14 mouse cellular contexts compared by ENCODE assay signal in genomic region chr8:90276722-90277121, GRCm38 (mm10).
A peak's percentile ranks its signal among the peaks of the same experiment; 100 is the strongest.
DNase-seq lines count a peak whose midpoint lies in the region; ATAC-seq and TF ChIP-seq lines count a peak whose summit lies in the region.
"Had no signal": no experiment of that assay in that cellular context is flagged by ENCODE, and none has a peak within 500 bp of the region (broad histone marks: within the 10 kb centered on the region; RNA-seq: fewer than 3 reads in every experiment).

No protein-coding gene starts in this region.

- H3K36me3 ChIP-seq in intestine, embryonic 14.5 days (ENCODE audit: control insufficient read depth, insufficient read depth, low read length): no peaks in the 10 kb centered on the region
- H3K36me3 ChIP-seq in intestine, embryonic 15.5 days: no peaks in the 10 kb centered on the region
- no peaks in the 10 kb centered on the region for H3K36me3 ChIP-seq in forebrain, embryonic 16.5 days (ENCODE audit: control insufficient read depth, insufficient read depth)
- no peaks in the 10 kb centered on the region for H3K36me3 ChIP-seq in neural tube, embryonic 13.5 days
- H3K36me3 ChIP-seq: liver, embryonic 13.5 days had no signal

- no peaks in the 10 kb centered on the region for H3K9me3 ChIP-seq in intestine, embryonic 14.5 days (ENCODE audit: control insufficient read depth, low read length)
- H3K9me3 ChIP-seq in intestine, embryonic 15.5 days: no peaks in the 10 kb centered on the region
- no peaks in the 10 kb centered on the region for H3K9me3 ChIP-seq in forebrain, embryonic 16.5 days (ENCODE audit: control insufficient read depth, low read length)
- no peaks in the 10 kb centered on the region for H3K9me3 ChIP-seq in neural tube, embryonic 13.5 days
- H3K9me3 ChIP-seq: liver, embryonic 13.5 days had no signal

- TF ChIP-seq POLR2A in brain, embryonic 14.5 days (IDR thresholded peaks at IDR 0.05; ENCODE audit: borderline replicate concordance, extremely low read depth, insufficient read depth, insufficient read length, poor library complexity, severe bottlenecking): no peak
- TF ChIP-seq POLR2A in lung, adult 2 months (IDR thresholded peaks at IDR 0.05; ENCODE audit: borderline replicate concordance, extremely low read depth, low read depth, low read length): no peak

- H3K27ac ChIP-seq in intestine, embryonic 14.5 days (ENCODE audit: low read depth): no peak overlapping the region
- no peak overlapping the region for H3K27ac ChIP-seq in intestine, embryonic 15.5 days
- no peak overlapping the region for H3K27ac ChIP-seq in forebrain, embryonic 16.5 days (ENCODE audit: low read length)
- H3K27ac ChIP-seq in neural tube, embryonic 13.5 days (replicated peaks): peak overlapping the region; percentile 54
- H3K27ac ChIP-seq in gastrocnemius, adult 2 months: no peak overlapping the region
- H3K27ac ChIP-seq: liver, embryonic 13.5 days had no signal

- H3K27me3 ChIP-seq in intestine, embryonic 14.5 days (replicated peaks; ENCODE audit: control insufficient read depth, insufficient read depth, low read length): no peaks in the 10 kb centered on the region
- H3K27me3 ChIP-seq in intestine, embryonic 15.5 days (replicated peaks): no peaks in the 10 kb centered on the region
- no peaks in the 10 kb centered on the region for H3K27me3 ChIP-seq in forebrain, embryonic 16.5 days (replicated peaks; ENCODE audit: control insufficient read depth, insufficient read depth, low read length)
- no peaks in the 10 kb centered on the region for H3K27me3 ChIP-seq in neural tube, embryonic 13.5 days
- H3K27me3 ChIP-seq: liver, embryonic 13.5 days had no signal

- WGBS in intestine, embryonic 14.5 days: 76% methylated on average over 9 of the region's 9 CpGs
- 76% methylated on average over 9 of the region's 9 CpGs for WGBS in intestine, embryonic 15.5 days
- WGBS in forebrain, embryonic 16.5 days: 13% methylated on average over 9 of the region's 9 CpGs
- 39% methylated on average over 9 of the region's 9 CpGs for WGBS in neural tube, embryonic 13.5 days
- 88% methylated on average over 9 of the region's 9 CpGs for WGBS in lung, adult 2 months

- ATAC-seq in intestine, embryonic 14.5 days (replicated peaks; ENCODE audit: low FRiP score, low TSS enrichment, low read depth): no peak
- ATAC-seq in intestine, embryonic 15.5 days: no peak
- ATAC-seq in forebrain, embryonic 16.5 days: no peak
- peak; percentile 61; the same call in 1 of the 2 replicates for ATAC-seq in neural tube, embryonic 13.5 days (ENCODE audit: low read depth)
- ATAC-seq: CD4-positive, CD25-positive, alpha-beta regulatory T cell, adult 4 months; Patski had no signal

- no peak for TF ChIP-seq CTCF in brain, embryonic 14.5 days (IDR thresholded peaks at IDR 0.05; ENCODE audit: borderline replicate concordance, extremely low read depth, insufficient read depth, insufficient read length)
- TF ChIP-seq CTCF in lung, adult 2 months (IDR thresholded peaks at IDR 0.05; ENCODE audit: insufficient read depth, low read length): no peak
- TF ChIP-seq CTCF in gastrocnemius, adult 2 months (IDR thresholded peaks at IDR 0.05): no peak

- no peak overlapping the region for H3K9ac ChIP-seq in intestine, embryonic 14.5 days (ENCODE audit: low read length)
- H3K9ac ChIP-seq in intestine, embryonic 15.5 days: no peak overlapping the region
- H3K9ac ChIP-seq in forebrain, embryonic 16.5 days (replicated peaks; ENCODE audit: low read depth, low read length): no peak overlapping the region
- 0 out of 2 replicates have a peak overlapping the region, but pooled peaks have one; percentile 6 for H3K9ac ChIP-seq in neural tube, embryonic 13.5 days
- H3K9ac ChIP-seq: liver, embryonic 13.5 days had no signal

- intact Hi-C loops in gastrocnemius, adult 2 months (cut with DNase I): no loop called here

- H3K4me3 ChIP-seq in intestine, embryonic 14.5 days (ENCODE audit: low read depth, low read length): no peak overlapping the region
- no peak overlapping the region for H3K4me3 ChIP-seq in intestine, embryonic 15.5 days (replicated peaks)
- no peak overlapping the region for H3K4me3 ChIP-seq in forebrain, embryonic 16.5 days (replicated peaks; ENCODE audit: low read length)
- H3K4me3 ChIP-seq in neural tube, embryonic 13.5 days: no peak overlapping the region
- no peak overlapping the region for H3K4me3 ChIP-seq in lung, adult 2 months (replicated peaks; ENCODE audit: extremely low read depth, low read depth, low read length)
- no peak overlapping the region for H3K4me3 ChIP-seq in gastrocnemius, adult 2 months
- H3K4me3 ChIP-seq: liver, embryonic 13.5 days had no signal

- no peaks in the 10 kb centered on the region for H3K4me1 ChIP-seq in intestine, embryonic 14.5 days (replicated peaks; ENCODE audit: control insufficient read depth, insufficient read depth, low read length)
- no peaks in the 10 kb centered on the region for H3K4me1 ChIP-seq in intestine, embryonic 15.5 days (replicated peaks)
- peaks cover 36% of the 10 kb centered on the region for H3K4me1 ChIP-seq in forebrain, embryonic 16.5 days (replicated peaks; ENCODE audit: control insufficient read depth, insufficient read depth, low read length)
- peaks cover 78% of the 10 kb centered on the region for H3K4me1 ChIP-seq in neural tube, embryonic 13.5 days (replicated peaks)
- H3K4me1 ChIP-seq in lung, adult 2 months (ENCODE audit: control insufficient read depth, insufficient read depth, low read length): no peaks in the 10 kb centered on the region
- H3K4me1 ChIP-seq: liver, embryonic 13.5 days had no signal

- peak; percentile 38 for DNase-seq in intestine, embryonic 14.5 days (ENCODE audit: low spot score)
- DNase-seq in brain, embryonic 14.5 days (ENCODE audit: low read depth): peak; percentile 90
- DNase-seq in lung, adult 2 months: no peak
- DNase-seq in gastrocnemius, adult 2 months: no peak
- no peak for DNase-seq in adrenal gland, postnatal 14 days
- DNase-seq: gastrocnemius, postnatal 25 days; kidney, adult 8-10 months; liver, embryonic 13.5 days; spleen, adult 18-20 months had no signal

- H3K4me2 ChIP-seq in intestine, embryonic 14.5 days (ENCODE audit: low read length): no peak overlapping the region
- no peak overlapping the region for H3K4me2 ChIP-seq in intestine, embryonic 15.5 days (replicated peaks)
- 0 out of 2 replicates have a peak overlapping the region, but pooled peaks have one; percentile 10 for H3K4me2 ChIP-seq in forebrain, embryonic 16.5 days (ENCODE audit: low read length)
- H3K4me2 ChIP-seq in neural tube, embryonic 13.5 days: peak overlapping the region; percentile 7
- H3K4me2 ChIP-seq: liver, embryonic 13.5 days had no signal

Comparison
In these comparisons a context has a peak if more than half of its experiments do, and no peak if none do; other contexts are left out.
1. DNase-seq: peak in intestine, embryonic 14.5 days (single experiment) and brain, embryonic 14.5 days (single experiment); none in lung, adult 2 months (single experiment), gastrocnemius, adult 2 months (single experiment) and adrenal gland, postnatal 14 days (single experiment).
2. H3K4me2 ChIP-seq: peak in forebrain, embryonic 16.5 days (single experiment) and neural tube, embryonic 13.5 days (single experiment); none in intestine, embryonic 14.5 days (single experiment) and intestine, embryonic 15.5 days (single experiment).